Mouse (Mus musculus): ENCODE data around the gene A430005L14Rik. TPM values are rescaled to one million over a fixed set of nuclear protein-coding genes. Genes with fewer than 3 reads are reported as not detected.

Gene A430005L14Rik
- polyA plus RNA-seq, 1 experiment: 26.6 TPM

- no peak for TF ChIP-seq CTCF (IDR thresholded peaks at IDR 0.05; ENCODE audit: extremely low read depth, insufficient read depth, insufficient read length, insufficient replicate concordance)
- TF ChIP-seq POLR2A (IDR thresholded peaks at IDR 0.05; ENCODE audit: low read depth, low read length): no peak
These were observed 28.2 kb upstream of the A430005L14Rik start for GRCm38 (mm10) chr4:153928772-153929299.

DNA sequence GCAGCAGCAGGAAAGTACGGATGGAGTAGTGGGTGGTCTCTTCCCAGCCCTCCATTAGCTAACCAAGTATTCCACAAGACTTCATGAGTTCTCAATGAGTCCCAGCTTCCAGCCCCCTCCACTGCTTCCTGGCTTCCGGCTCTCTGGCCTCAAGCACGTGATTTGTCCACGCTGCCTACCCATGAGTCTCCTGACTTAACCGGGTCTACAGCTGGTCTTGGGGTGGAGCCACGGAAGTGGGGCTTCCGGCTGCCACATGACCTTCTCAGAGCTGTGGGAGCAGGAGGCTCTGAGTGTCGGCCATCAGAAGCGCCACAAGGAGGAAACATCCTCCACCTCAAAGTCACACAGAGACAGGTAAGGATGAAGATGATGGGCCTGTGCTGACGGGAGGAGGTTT, 27.6 kb upstream of the A430005L14Rik start:
- no peaks in the 10 kb centered on the region for H3K27me3 ChIP-seq (ENCODE audit: control insufficient read depth, insufficient read depth, low read length)

More at GRCm38 (mm10) chr4:153928772-153929299, 28.2 kb upstream of the A430005L14Rik start:
- no peaks in the 10 kb centered on the region for H3K4me1 ChIP-seq (ENCODE audit: control insufficient read depth, insufficient read depth, insufficient read length)
- no peaks in the 10 kb centered on the region for H3K27me3 ChIP-seq (ENCODE audit: control insufficient read depth, insufficient read depth, low read length)
- no peak for DNase-seq (ENCODE audit: low read depth in 1 of 2, low spot score in 2 of 2)
- 88% methylated on average over 11 of the region's 11 CpGs for WGBS
- H3K4me3 ChIP-seq (ENCODE audit: extremely low read depth, insufficient read depth, insufficient read length): no peak overlapping the region
- no peak overlapping the region for H3K27ac ChIP-seq (ENCODE audit: insufficient read depth, low read length)
- H3K36me3 ChIP-seq (ENCODE audit: control insufficient read depth, insufficient read depth, low read length): no peaks in the 10 kb centered on the region

DNA sequence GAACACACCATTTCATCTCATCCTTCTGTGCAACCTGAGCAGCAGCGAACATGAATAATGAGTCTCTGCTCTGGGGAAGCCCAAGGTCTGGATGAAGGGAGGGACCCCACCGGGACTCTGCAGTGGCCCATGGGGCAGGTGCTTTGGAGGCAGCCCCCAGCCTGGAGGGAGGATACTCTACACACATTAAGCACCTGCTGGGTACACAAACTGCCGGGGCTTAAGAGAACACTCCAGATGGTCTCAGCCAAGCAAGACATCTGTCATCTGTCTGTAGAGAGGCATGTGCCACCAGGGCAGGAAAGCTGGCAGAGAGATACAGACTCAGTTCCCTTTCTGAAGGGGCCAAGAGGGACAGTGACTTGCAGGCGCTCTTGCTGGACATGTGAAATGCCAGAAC, 27.1 kb upstream of the A430005L14Rik start:
- WGBS: 61% methylated on average over 4 of the region's 4 CpGs
- no peak for TF ChIP-seq CTCF (IDR thresholded peaks at IDR 0.05; ENCODE audit: extremely low read depth, insufficient read depth, insufficient read length, insufficient replicate concordance)
- no peak for TF ChIP-seq POLR2A (IDR thresholded peaks at IDR 0.05; ENCODE audit: low read depth, low read length)
- Histone ChIP-seq H3K4me1 (ENCODE audit: control insufficient read depth, insufficient read depth, insufficient read length) (no peaks in the 10 kb centered on the region), H3K4me3 (ENCODE audit: extremely low read depth, insufficient read depth, insufficient read length) (no peak overlapping the region), H3K36me3 (ENCODE audit: control insufficient read depth, insufficient read depth, low read length) (no peaks in the 10 kb centered on the region), H3K27me3 (ENCODE audit: control insufficient read depth, insufficient read depth, low read length) (no peaks in the 10 kb centered on the region), H3K27ac (ENCODE audit: insufficient read depth, low read length) (no peak overlapping the region)
- no peak for DNase-seq (ENCODE audit: low read depth in 1 of 2, low spot score in 2 of 2)

More for the DNA sequence above, 27.6 kb upstream of the A430005L14Rik start:
- TF ChIP-seq POLR2A (IDR thresholded peaks at IDR 0.05; ENCODE audit: low read depth, low read length) (no peak), CTCF (IDR thresholded peaks at IDR 0.05; ENCODE audit: extremely low read depth, insufficient read depth, insufficient read length, insufficient replicate concordance) (no peak)
- Histone ChIP-seq H3K27ac (ENCODE audit: insufficient read depth, low read length) (no peak overlapping the region), H3K4me3 (ENCODE audit: extremely low read depth, insufficient read depth, insufficient read length) (no peak overlapping the region), H3K4me1 (ENCODE audit: control insufficient read depth, insufficient read depth, insufficient read length) (no peaks in the 10 kb centered on the region), H3K36me3 (ENCODE audit: control insufficient read depth, insufficient read depth, low read length) (no peaks in the 10 kb centered on the region)
- no peak for DNase-seq (ENCODE audit: low read depth in 1 of 2, low spot score in 2 of 2)
- WGBS: 63% methylated on average over 10 of the region's 10 CpGs

- no peak for DNase-seq (ENCODE audit: low read depth in 1 of 2, low spot score in 2 of 2)
- H3K27ac ChIP-seq (ENCODE audit: insufficient read depth, low read length): no peak overlapping the region
- no peaks in the 10 kb centered on the region for H3K4me1 ChIP-seq (ENCODE audit: control insufficient read depth, insufficient read depth, insufficient read length)
- H3K4me3 ChIP-seq (ENCODE audit: extremely low read depth, insufficient read depth, insufficient read length): no peak overlapping the region
- H3K36me3 ChIP-seq (ENCODE audit: control insufficient read depth, insufficient read depth, low read length): no peaks in the 10 kb centered on the region
- H3K27me3 ChIP-seq (ENCODE audit: control insufficient read depth, insufficient read depth, low read length): no peaks in the 10 kb centered on the region
- TF ChIP-seq POLR2A (IDR thresholded peaks at IDR 0.05; ENCODE audit: low read depth, low read length) (no peak), CTCF (IDR thresholded peaks at IDR 0.05; ENCODE audit: extremely low read depth, insufficient read depth, insufficient read length, insufficient replicate concordance) (peak; percentile 7; the same call in 1 of the 2 replicates)
- 42% methylated on average over 4 of the region's 4 CpGs for WGBS
These were observed 13.8 kb upstream of the A430005L14Rik start for GRCm38 (mm10) chr4:153943243-153943642.

DNA sequence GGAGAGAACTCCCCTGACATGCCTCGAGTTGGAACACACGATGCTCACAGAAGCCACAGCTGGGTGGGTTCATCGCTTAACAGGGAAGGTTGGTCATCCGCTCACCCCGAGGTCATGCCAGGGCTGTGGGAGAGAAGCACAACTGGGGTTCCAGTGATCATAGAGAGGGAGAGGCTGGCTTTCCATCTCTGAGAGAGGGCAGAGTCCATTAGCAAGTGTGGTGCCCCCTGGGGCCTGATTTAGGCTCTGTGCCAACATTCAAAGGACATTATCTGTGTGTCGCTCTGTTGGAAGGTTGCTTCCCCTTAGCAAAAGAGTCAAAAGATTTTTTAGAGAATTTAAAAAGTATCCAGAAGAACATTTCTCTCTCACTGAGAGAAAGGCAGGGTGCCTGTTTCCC, 12.8 kb upstream of the A430005L14Rik start:
- Histone ChIP-seq H3K27me3 (ENCODE audit: control insufficient read depth, insufficient read depth, low read length) (no peaks in the 10 kb centered on the region), H3K4me1 (ENCODE audit: control insufficient read depth, insufficient read depth, insufficient read length) (no peaks in the 10 kb centered on the region), H3K36me3 (ENCODE audit: control insufficient read depth, insufficient read depth, low read length) (no peaks in the 10 kb centered on the region), H3K27ac (ENCODE audit: insufficient read depth, low read length) (no peak overlapping the region), H3K4me3 (ENCODE audit: extremely low read depth, insufficient read depth, insufficient read length) (no peak overlapping the region)
- 18% methylated on average over 6 of the region's 6 CpGs for WGBS
- no peak for TF ChIP-seq CTCF (IDR thresholded peaks at IDR 0.05; ENCODE audit: extremely low read depth, insufficient read depth, insufficient read length, insufficient replicate concordance)
- TF ChIP-seq POLR2A (IDR thresholded peaks at IDR 0.05; ENCODE audit: low read depth, low read length): no peak
- DNase-seq (ENCODE audit: low read depth in 1 of 2, low spot score in 2 of 2): no peak

- H3K27me3 ChIP-seq (ENCODE audit: control insufficient read depth, insufficient read depth, low read length): no peaks in the 10 kb centered on the region
- H3K27ac ChIP-seq (ENCODE audit: insufficient read depth, low read length): no peak overlapping the region
- no peaks in the 10 kb centered on the region for H3K4me1 ChIP-seq (ENCODE audit: control insufficient read depth, insufficient read depth, insufficient read length)
- TF ChIP-seq POLR2A (IDR thresholded peaks at IDR 0.05; ENCODE audit: low read depth, low read length) (no peak), CTCF (IDR thresholded peaks at IDR 0.05; ENCODE audit: extremely low read depth, insufficient read depth, insufficient read length, insufficient replicate concordance) (no peak)
- no peaks in the 10 kb centered on the region for H3K36me3 ChIP-seq (ENCODE audit: control insufficient read depth, insufficient read depth, low read length)
- DNase-seq (ENCODE audit: low read depth in 1 of 2, low spot score in 2 of 2): no peak
- no peak overlapping the region for H3K4me3 ChIP-seq (ENCODE audit: extremely low read depth, insufficient read depth, insufficient read length)
- 80% methylated on average over 6 of the region's 6 CpGs for WGBS
These were observed 11.3 kb upstream of the A430005L14Rik start for GRCm38 (mm10) chr4:153945741-153946140.

DNA sequence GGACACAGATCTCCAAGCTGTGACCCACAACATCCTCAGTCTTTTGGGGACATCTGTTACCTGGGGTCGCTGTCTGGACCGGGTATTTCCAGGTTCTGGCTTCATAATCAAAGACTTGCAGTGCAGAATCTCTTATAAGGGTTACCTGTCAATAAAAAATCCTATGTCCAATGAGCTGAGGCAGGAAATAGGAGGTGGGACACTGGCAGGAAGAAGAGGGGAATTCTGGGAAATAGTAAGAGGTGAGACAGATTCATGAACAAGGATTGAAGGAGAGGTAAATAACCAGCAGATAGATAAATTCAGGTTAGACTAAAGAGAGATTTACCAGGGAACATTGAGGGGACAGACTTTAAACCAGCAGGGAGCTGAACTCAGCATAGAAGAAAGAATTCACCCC, 6.7 kb upstream of the A430005L14Rik start:
- TF ChIP-seq POLR2A (IDR thresholded peaks at IDR 0.05; ENCODE audit: low read depth, low read length) (no peak), CTCF (IDR thresholded peaks at IDR 0.05; ENCODE audit: extremely low read depth, insufficient read depth, insufficient read length, insufficient replicate concordance) (no peak)
- DNase-seq (ENCODE audit: low read depth in 1 of 2, low spot score in 2 of 2): no peak
- Histone ChIP-seq H3K4me1 (ENCODE audit: control insufficient read depth, insufficient read depth, insufficient read length) (no peaks in the 10 kb centered on the region), H3K4me3 (ENCODE audit: extremely low read depth, insufficient read depth, insufficient read length) (no peak overlapping the region), H3K27ac (ENCODE audit: insufficient read depth, low read length) (no peak overlapping the region), H3K36me3 (ENCODE audit: control insufficient read depth, insufficient read depth, low read length) (no peaks in the 10 kb centered on the region), H3K27me3 (ENCODE audit: control insufficient read depth, insufficient read depth, low read length) (peaks cover 3% of the 10 kb centered on the region; the same call in 1 of the 2 replicates)
- 75% methylated on average over 2 of the region's 2 CpGs for WGBS

Measured in spleen, adult 2 months (tissue).